Mouse (Mus musculus) urinary bladder, postnatal 36 days (tissue): Measurements from ENCODE around the gene Hoxa10.

Experiments used
- DNase-seq, 2 experiments: peaks; one replicate each; pipeline ENCODE4 v3.0.0; 2022; ENCODE audit warnings: low spot score in 2 of 2, mixed read lengths in 1 of 2

Hoxa10 gene

GRCm38 (mm10) chr6:52240389-52241000 lies at the start of gene Hoxa10:
Hoxa10 (minus strand) TSS chr6:52240854.
- DNase-seq = peak in 1 of 2 experiments; percentile 94

- no peak for DNase-seq
Measured at GRCm38 (mm10) chr6:52290186-52290585, 49.5 kb upstream of the Hoxa10 start.

- DNase-seq = no peak
Measured at GRCm38 (mm10) chr6:52283896-52284295, 43.2 kb upstream of the Hoxa10 start.

GRCm38 (mm10) chr6:52281084-52281483 lies 40.4 kb upstream of the Hoxa10 start:
- DNase-seq = no peak

GRCm38 (mm10) chr6:52276920-52277319 lies 36.3 kb upstream of the Hoxa10 start:
- DNase-seq = no peak

GRCm38 (mm10) chr6:52276382-52276781 lies 35.7 kb upstream of the Hoxa10 start:
- DNase-seq = no peak

GRCm38 (mm10) chr6:52275563-52276280 lies 35.1 kb upstream of the Hoxa10 start:
- DNase-seq = no peak

GRCm38 (mm10) chr6:52274576-52274975 lies 33.9 kb upstream of the Hoxa10 start:
- DNase-seq = no peak

GRCm38 (mm10) chr6:52273656-52274280 lies 33.1 kb upstream of the Hoxa10 start:
- DNase-seq = no peak

GRCm38 (mm10) chr6:52272766-52273655 lies 32.4 kb upstream of the Hoxa10 start:
- no peak for DNase-seq

GRCm38 (mm10) chr6:52270494-52271480 lies 30.1 kb upstream of the Hoxa10 start:
- peak in 1 of 2 experiments; percentile 65 for DNase-seq

- no peak for DNase-seq
Measured at GRCm38 (mm10) chr6:52268756-52269155, 28.1 kb upstream of the Hoxa10 start.

GRCm38 (mm10) chr6:52268341-52268740 lies 27.7 kb upstream of the Hoxa10 start:
- no peak for DNase-seq

GRCm38 (mm10) chr6:52267691-52268090 lies 27.0 kb upstream of the Hoxa10 start:
- DNase-seq = no peak

- no peak for DNase-seq
Measured at GRCm38 (mm10) chr6:52267221-52267620, 26.6 kb upstream of the Hoxa10 start.

GRCm38 (mm10) chr6:52266666-52266985 lies 26.0 kb upstream of the Hoxa10 start:
- DNase-seq = no peak

GRCm38 (mm10) chr6:52265913-52266665 lies 25.4 kb upstream of the Hoxa10 start:
- no peak for DNase-seq

- DNase-seq = no peak
Measured at GRCm38 (mm10) chr6:52265306-52265912, 24.8 kb upstream of the Hoxa10 start.

GRCm38 (mm10) chr6:52264106-52264790 lies 23.6 kb upstream of the Hoxa10 start:
- DNase-seq = no peak
